Mouse (Mus musculus) layer of hippocampus, adult 8-10 months (tissue): ENCODE measurements around the gene Nav1. TPM values are rescaled to one million over a fixed set of nuclear protein-coding genes. Genes with fewer than 3 reads are reported as not detected.

Source experiments
- DNase-seq, 2 experiments: peaks; one replicate each; pipeline ENCODE4 v3.0.0; 2022; ENCODE audit warnings: low spot score in 2 of 2
- total RNA-seq, 4 experiments: library from RNA; stranded (reverse); gene quantifications; 2 replicates each; pipeline ENCODE4 v1.2.4; 2022

Gene Nav1
- total RNA-seq, 4 experiments from 2014 or later, result 55.8 to 63.3 (median 59.9) TPM

DNA sequence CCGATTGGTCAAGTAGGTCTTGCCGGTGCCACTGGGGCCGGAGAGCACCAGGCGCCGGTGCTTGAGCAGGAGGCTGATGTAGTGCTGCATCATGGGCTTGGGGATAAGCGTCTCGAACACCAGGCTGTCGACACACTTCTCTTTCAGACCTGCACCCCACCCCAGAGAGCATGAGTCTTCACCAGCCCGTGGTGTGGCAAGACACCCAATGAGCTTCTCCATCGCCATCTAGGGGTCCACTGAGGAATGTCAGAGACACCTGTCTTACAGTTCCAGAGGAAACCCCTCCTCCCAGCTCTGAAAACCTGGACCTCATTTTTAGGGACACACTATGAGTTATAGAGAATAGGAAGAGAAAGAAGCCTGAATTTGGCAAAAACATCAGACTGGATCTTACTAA is 154.8 kb downstream of the Nav1 start:
- DNase-seq, result no peak

DNA sequence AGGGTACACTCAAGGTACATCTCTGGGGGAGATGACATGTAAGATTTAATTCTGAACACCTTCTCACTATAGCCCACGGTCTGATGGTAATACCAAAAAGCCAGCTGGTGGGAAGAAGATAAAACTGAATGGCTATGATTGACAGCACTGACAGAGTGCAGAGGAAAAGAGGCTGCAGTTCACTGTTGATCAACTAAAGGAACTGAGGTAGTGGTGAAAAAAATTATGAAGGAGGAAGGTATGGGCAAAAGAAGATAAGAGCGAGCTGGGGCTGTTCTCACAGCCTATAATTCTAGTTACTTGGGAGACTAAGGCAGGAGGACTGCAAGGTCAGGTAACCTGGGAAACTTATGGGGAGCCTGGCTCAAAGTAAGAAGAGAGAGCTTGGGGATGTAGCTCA is 155.7 kb downstream of the Nav1 start:
- DNase-seq, result no peak

DNA sequence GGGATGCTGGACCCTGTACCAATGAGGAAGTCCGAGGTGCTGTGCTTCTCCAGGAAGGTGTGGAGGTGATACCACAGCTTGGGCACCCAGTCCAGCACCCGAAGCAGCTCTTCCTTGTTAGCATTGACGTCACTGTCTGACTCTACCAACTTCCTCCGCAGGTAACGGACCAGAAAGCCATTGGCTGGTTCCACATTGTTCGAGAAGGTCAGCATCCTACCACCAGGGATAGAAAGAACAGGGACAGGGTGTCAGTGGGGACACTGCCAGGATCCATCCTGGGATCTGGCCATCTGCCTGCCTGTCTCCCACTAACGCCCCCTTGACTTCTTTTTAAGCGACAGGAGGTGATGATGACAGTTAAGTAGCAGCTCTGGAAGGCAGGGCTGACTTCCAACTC is 157.2 kb downstream of the Nav1 start:
- DNase-seq, result no peak

DNA sequence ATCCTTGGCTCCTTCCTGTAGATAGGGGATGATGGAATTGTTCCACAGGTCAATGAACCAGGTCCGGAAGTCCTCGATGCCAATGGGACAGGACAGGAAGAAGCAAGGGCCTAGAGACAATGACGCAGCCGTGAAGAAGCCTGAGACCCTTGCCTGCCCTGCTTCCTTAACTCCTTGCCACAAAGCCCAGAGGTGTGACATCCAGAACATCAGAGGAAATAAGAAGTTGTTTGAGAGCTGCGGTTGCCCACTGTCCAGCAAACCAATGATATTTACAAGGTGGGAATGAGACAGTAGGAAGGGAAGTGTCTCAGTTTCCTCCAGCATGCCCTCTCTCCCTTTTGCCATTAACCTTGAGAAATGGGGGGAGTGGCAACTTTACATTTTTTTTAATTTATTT is 158.2 kb downstream of the Nav1 start:
- no peak for DNase-seq

DNA sequence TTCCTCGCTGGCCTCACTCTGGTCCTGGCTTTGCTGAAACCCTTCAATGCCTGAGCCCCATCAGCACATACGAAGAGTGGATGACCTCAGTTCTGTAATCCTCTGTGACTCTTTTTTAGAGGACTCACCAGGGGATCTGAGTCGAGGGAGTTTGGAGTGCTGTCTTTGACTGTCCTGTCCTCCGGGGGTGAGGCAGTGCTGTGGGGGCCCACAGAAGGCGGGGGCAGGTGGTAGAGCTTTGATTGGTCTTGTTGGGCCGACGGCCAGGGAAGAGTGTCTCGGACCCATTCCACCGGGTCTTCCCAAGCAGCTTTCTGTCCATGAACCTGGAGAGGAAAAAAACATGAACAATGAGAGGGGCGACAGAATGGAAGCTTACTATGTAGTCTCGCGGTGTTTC is 163.6 kb downstream of the Nav1 start:
- no peak for DNase-seq

DNA sequence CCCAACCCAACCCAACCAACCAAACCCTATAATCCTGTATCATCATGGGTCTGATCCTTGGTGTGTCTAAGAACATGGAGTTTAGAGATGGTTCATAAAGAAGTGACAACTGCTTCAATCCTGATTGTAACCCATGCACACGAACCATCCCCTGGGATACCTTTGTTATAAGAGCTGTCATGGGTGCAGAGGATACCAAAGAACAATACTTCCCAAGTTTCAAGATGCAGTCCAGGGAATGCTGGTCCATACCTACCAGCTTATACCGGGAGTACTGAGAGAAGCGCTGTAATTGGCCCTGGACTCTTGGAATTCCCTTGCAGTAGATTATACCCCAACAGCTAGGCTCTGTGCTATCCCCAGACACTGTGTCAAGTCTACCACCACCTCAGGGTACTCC is 165.2 kb downstream of the Nav1 start:
- DNase-seq, result no peak

DNA sequence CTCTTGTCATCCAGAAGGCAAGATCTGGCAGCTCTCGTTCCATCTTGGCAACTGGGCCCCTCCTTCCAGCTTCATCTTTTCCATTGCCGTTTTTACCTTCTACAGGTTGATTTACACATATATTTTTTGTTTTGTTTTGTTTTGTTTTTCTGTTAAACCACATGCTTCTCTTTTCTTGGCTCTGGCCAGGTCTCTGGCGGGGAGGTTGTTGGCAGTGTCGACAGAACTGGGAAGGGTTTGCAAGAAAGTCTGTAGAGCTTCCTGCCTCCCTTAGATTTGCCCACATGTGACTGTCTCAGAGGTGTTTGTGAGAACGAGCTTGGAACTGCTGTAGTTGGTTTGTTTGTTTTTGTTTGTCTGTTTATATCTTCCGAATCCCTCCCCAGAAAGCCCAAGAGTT is 166.1 kb downstream of the Nav1 start:
- DNase-seq, result no peak

DNA sequence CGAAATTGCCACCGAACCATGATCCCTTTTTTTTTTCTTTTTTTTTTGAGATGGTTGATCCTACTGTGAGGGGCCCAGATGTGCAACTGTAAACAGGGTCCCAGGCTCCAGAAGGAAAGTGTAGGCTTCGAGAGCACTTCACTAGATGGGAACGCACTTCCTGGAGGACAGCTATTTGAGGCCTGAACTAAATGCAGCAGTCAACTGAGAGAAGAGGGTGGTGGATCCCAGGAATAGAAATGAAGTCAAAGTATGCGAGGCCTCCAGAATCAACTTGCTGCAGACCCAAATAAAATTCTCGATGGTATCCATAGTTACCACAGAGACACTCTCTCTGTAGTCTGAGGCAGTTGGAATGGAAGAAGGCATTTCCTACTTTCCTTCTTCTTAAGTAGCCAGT is 168.3 kb downstream of the Nav1 start:
- DNase-seq, result no peak

DNA sequence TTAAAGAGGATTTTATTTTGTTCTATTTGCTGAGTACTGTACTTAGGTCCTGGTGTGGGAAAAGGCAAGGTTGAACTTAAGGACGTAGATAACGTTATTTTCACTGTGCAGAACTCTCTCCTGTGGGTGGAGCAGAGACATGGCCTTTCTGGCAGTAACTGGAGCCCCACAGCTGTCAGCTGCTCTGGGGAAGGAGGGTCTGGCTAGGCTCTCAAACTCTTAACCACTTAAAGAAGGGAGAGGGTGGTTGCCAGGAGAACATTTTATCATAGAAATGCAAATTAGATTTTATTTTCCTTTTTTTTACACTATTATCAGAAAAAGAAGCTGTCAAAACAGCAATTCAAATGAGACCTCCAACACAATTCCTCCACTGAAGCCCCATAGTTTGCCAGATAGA is 171.3 kb downstream of the Nav1 start:
- no peak for DNase-seq

DNA sequence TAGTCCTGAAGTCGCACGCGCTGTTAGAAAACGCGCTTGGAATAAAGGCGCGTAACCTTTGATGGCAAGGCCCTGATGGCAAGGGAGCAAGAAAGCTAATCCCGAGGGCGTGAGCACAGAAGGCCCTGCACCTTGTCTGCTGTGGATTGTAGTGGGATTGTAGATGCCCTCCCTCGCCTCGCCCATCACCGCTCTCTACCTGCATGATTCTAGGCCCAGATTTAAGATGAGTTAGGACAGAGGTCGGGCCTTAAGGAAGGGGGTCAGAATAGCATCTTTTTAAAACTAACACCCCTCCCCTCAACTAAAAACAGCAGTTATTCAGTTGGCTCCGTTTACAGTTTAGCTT is 176.5 kb downstream of the Nav1 start:
- DNase-seq, result no peak

DNA sequence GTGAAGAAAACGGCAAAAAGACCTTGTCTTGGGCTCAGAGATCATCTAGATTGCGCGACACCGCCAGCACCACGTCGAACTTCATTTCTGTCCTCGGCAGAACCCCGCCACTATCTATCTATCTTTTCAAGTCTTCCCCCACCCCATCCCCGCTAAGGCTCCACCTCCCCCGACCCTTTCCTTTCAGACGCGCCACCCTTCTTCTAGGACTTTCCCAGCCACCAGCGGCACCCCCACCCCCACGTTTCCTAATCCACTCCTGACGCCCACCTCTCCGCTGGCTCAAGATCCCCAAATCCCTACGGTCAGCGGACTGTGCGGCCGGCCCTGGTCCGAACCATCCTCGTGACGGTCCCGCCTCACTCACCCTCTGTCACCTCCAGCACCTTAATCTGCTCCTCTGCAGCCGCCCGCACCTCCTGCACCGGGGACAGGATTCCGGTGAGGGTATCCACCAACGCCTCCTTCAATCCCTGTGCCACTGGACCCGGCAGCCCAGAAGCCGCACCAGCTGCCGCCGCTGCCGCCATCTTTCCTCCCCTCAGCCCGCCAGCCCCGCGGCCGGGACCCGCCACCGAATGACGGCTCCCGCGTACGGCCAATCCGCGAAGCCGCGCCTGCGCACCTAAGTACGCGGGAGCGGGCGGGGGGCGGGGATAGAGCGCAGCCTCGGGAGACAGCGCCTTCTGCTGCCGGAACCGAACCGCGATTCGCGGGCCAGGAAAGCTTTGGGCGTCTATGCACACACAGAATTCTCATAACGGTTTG is 177.0 kb downstream of the Nav1 start, which contains the start of gene Ipo9:
Gene Ipo9 (minus strand): TSS at position 599 of the 768 bp plus-strand sequence.
- peak; percentile 81 to 92 for DNase-seq

DNA sequence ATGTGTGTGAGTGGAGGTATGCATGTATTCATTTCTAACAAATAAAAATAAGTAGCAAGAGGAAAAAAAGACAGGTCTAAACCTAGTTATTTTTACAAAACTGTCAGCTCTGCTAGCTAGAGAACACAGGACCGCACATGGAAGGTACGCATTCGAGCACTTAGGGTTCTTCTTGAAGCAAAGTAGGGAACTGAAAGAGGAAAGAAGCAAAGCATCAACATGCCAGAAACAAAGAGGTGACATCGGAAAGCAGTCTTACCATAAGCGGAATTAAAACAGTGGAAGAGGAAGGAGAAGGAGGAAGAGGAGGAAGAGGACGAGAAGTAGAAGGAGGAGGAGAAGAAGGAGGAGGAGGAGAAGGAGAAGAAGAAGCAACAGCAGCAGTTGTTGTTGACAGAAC is 179.7 kb downstream of the Nav1 start:
- DNase-seq, result no peak

DNA sequence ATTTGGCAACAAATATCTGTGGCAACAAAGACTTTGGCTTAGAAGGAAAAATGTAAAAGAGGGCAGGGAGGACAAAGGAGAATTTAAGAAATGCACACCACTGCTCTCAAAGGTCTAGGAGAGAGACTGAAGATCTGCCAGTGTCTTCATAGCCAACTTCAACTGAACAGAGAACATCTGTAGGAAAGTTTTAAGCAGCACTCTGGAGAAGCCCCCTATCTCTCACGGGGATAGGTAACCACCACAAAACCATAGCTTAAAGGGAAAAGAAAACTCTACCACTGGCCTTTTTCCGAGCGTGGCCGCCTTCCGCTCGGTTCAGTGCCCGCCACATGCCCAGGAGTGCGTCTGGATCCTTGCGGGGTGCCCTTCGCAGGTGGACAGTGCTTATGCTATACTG is 180.4 kb downstream of the Nav1 start:
- DNase-seq, result no peak

DNA sequence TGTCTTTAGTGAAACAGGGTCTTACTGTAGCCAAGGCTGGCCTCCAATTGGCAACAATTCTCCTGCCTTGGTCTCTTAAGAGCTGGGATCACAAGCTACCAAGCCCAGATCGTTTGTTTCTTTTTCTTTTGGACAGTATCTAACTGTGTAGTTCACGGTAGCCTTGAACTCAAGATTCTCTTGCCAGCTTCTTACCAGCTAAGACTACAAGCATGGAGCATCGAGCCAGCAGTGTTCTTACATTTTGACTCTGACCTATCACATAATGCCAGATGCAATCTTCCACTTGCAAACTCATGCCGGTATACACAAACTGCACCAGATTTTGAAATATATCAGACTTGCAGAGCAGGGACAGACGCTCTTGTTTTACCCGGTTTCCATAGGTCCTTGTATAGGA is 184.3 kb downstream of the Nav1 start:
- DNase-seq, result no peak

DNA sequence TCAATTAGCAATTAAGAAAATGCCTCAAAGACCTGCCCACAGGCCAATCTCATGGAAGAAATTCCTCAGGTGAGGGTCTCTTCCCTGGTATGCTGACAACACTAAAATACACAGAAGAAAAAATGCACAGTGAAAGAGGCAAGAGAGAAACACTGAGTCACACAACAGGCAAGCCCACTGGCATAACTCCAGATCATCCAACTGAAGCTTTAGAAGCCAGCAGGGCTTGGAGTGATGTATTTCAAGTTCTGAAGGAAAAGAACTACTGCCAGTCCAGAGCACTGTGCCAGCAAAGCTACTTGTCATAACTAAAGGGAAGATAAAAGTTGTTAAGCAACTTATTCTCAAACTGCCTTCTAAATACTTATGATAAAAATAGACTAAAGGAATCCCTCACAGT is 193.1 kb downstream of the Nav1 start:
- no peak for DNase-seq

DNA sequence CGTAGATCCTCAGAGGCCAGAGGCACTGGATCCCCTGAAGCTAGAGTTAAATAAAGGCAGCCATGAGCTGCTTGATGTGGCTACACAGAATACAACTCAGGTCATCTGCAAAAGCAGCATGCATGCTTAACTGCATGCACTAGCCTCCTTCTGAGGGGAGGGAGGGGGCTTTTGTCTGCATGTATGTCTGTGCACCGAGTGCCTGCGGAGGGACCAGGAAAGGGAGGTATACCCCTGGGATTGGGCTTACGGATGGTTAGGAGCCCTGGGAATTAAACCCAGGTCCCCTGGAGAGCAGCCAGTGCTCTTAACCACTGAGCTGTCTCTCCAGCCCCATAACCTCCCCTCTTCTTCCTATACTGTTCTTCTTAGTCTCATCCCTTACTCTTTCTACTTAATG is 195.0 kb downstream of the Nav1 start:
- DNase-seq, result no peak

DNA sequence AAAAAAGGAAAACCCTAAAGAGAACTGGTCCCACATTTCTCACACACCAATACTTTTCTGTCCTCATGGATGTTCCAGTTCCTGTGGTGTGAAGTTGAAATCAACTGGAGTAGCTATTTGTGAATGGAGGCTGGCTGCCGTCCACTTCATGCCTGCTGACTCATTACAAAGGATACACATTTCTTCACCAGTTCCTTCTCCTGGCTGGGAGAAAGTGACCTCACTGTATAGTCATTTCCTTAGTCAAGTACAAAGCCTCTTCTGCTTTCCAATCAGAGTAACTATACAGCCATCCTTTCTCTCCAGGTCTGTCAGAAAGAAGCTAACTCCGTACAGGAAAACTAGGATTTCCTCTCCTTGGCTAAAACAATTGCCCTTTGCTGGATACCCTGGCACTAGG is 196.1 kb downstream of the Nav1 start:
- no peak for DNase-seq

DNA sequence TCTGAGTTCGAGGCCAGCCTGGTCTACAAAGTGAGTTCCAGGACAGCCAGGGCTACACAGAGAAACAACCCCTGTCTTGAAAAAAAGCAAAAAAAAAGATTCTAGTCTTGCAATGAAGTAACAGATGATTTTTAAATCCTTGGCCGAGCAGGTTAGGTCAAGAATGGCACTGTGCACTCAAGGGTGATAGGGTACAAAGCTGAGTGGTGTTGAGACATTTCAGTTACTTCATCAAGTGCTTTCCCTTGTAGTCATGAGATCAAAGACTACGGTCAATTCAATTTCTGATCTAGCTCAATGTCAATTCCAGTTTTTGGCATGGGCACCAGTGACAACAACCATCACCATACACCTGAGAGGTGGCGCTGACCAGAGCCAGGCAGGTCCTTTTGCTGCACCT is 198.1 kb downstream of the Nav1 start:
- no peak for DNase-seq

DNA sequence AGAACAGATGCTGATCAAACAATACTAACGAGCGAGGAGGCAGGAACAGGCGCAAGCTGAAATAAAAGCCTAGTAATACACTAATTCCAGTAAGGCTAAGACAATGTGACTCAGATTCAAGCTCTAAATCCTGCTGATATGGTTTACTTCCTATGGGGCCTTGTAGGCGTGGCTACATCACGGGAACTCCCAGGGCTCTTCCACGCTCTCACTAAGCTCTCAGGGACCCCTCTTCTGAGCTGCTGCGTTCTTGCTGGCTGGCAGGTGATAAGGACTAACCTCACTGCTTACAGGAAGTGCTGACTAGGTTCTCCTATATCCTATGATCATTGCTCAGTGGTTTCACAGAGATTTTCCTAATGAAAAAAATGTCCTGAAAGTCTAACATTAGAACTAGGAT is 201.7 kb downstream of the Nav1 start:
- DNase-seq, result no peak

DNA sequence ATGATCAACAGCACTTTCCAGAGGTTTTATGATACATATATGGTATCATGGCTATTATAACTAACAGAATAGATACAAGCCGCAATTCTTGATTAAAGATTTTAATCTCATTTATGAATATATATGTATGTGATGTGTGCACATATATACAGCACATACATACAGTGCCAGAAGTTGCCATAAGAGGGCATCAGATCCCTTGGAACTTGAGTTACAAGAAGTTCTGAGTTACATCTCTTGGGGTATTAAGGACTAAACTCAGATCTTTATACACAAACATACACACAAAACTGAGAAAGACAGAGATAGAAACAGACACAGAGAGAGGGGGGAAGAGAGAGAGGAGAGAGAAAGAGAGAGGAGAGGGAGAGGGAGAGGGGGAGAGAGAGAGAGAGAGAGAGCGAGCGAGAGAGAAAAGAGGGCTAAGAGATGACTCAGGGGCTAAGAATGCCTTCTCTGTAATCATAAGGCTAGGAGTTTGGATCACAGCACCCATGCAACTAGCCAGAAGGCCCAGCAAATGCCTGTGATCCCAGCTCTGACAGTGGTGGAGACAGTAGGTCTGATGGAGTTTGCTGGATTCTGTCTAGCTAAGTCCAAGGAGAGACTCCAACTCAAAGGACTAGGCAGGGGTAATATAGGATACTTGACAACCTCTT is 205.5 kb downstream of the Nav1 start:
- DNase-seq, result no peak

DNA sequence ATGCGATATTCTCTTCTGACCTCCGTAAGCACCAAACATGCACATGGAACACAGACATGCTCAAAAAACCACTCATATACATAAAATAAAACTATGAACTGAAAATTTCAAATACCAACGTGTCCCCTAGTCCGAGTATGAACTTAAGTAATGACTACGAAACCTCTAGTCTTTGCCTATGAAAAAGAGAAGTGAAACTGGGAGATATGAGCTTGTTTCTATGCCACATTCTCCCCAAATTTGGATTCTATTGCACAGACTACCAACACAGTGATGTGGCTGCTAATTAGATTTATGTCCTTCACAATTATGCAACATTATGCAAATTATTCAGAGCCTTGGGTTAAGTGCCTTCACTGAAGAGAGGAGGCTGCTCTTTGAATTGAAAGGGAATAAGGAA is 207.6 kb downstream of the Nav1 start:
- no peak for DNase-seq

DNA sequence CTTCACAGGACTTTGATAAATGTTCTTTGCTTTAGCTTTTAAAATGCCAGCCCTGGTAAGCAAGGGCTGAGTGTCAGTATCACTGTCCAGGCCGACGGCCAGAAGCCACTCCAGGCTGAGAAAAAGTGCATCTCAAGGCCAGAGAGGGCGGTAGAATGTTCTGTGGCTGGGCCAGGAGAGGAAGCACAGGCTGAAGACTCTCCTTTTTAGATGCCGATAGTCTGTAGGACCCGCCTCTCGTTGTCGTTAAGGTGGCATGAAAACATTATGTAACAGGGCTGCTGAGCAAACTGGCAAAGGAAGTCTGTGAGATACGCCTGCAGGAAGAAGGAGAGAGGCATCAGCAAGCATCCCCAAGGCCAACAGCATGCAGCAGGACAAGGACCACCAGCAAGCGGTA is 221.9 kb downstream of the Nav1 start:
- no peak for DNase-seq
